Mouse (Mus musculus) layer of hippocampus, postnatal 36 days (tissue): Measurements from ENCODE around the gene Nkpd1. TPM values are rescaled to one million over a fixed set of nuclear protein-coding genes. Genes with fewer than 3 reads are reported as not detected.
A peak's percentile ranks its signal among the peaks of the same experiment; 100 is the strongest.

Source experiments
- DNase-seq, 2 experiments: peaks; one replicate each; pipeline ENCODE4 v3.0.0; 2022
- total RNA-seq, 2 experiments: library from RNA; stranded (reverse); gene quantifications; 2 replicates each; pipeline ENCODE4 v1.2.3; 2021

Nkpd1 gene
- total RNA-seq, 2 experiments from 2014 or later, result 0.37 to 0.48 TPM

- DNase-seq, result no peak
These were observed 29.8 kb downstream of the Nkpd1 start for GRCm38 (mm10) chr7:19547344-19547969.

- DNase-seq, result no peak
These were observed 31.8 kb downstream of the Nkpd1 start for GRCm38 (mm10) chr7:19549394-19549793.

GRCm38 (mm10) chr7:19551634-19552033 is 34.0 kb downstream of the Nkpd1 start:
- DNase-seq, result no peak

- no peak for DNase-seq
These were observed 34.8 kb downstream of the Nkpd1 start for GRCm38 (mm10) chr7:19552443-19552842.

GRCm38 (mm10) chr7:19554168-19554567 is 36.5 kb downstream of the Nkpd1 start:
- DNase-seq, result peak; percentile 31 to 55

- no peak for DNase-seq
These were observed 39.4 kb downstream of the Nkpd1 start for GRCm38 (mm10) chr7:19557086-19557485.

- no peak for DNase-seq
These were observed 40.6 kb downstream of the Nkpd1 start for GRCm38 (mm10) chr7:19557982-19558900.

GRCm38 (mm10) chr7:19558965-19559364 is 41.3 kb downstream of the Nkpd1 start:
- no peak for DNase-seq

GRCm38 (mm10) chr7:19560491-19561260 is 43.0 kb downstream of the Nkpd1 start:
- no peak for DNase-seq

- DNase-seq, result no peak
These were observed 43.8 kb downstream of the Nkpd1 start for GRCm38 (mm10) chr7:19561431-19561764.

- DNase-seq, result peak; percentile 87
These were observed 44.4 kb downstream of the Nkpd1 start for GRCm38 (mm10) chr7:19561765-19562642.

GRCm38 (mm10) chr7:19562643-19563410 is 45.2 kb downstream of the Nkpd1 start, which contains the start of gene Ppp1r37:
Ppp1r37 (minus strand) TSS chr7:19563076.
- DNase-seq, result no peak

- DNase-seq, result no peak
These were observed 46.2 kb downstream of the Nkpd1 start for GRCm38 (mm10) chr7:19563884-19564283.

GRCm38 (mm10) chr7:19564455-19564854 is 46.8 kb downstream of the Nkpd1 start:
- DNase-seq, result no peak

- DNase-seq, result no peak
These were observed 48.2 kb downstream of the Nkpd1 start for GRCm38 (mm10) chr7:19565803-19566202.

GRCm38 (mm10) chr7:19567426-19567825 is 49.8 kb downstream of the Nkpd1 start:
- DNase-seq, result no peak

- no peak for DNase-seq
These were observed 52.0 kb downstream of the Nkpd1 start for GRCm38 (mm10) chr7:19569647-19570046.

GRCm38 (mm10) chr7:19572926-19573775 is 55.5 kb downstream of the Nkpd1 start:
- peak; percentile 68 to 69 for DNase-seq

- no peak for DNase-seq
These were observed 56.1 kb downstream of the Nkpd1 start for GRCm38 (mm10) chr7:19573776-19574140.
